Mouse (Mus musculus) thymus, postnatal 4 days (tissue): ENCODE measurements around the gene Gm45785.

Experiments used
- DNase-seq: peaks from one replicate; pipeline ENCODE4 v3.0.0; 2021

The Gm45785 gene

GRCm38 (mm10) chr7:140828171-140828881 is 27.8 kb downstream of the Gm45785 start:
- DNase-seq = no peak

- no peak for DNase-seq
These were observed 33.4 kb downstream of the Gm45785 start for GRCm38 (mm10) chr7:140822731-140823130.

GRCm38 (mm10) chr7:140821653-140822329 is 34.3 kb downstream of the Gm45785 start, which contains the start of gene Zfp941:
TSS of gene Zfp941 (minus strand) at chr7:140822178.
- no peak for DNase-seq

- no peak for DNase-seq
These were observed 34.9 kb downstream of the Gm45785 start for GRCm38 (mm10) chr7:140821305-140821652.

- DNase-seq = no peak
These were observed 36.0 kb downstream of the Gm45785 start for GRCm38 (mm10) chr7:140820173-140820572.

GRCm38 (mm10) chr7:140812850-140813249 is 43.3 kb downstream of the Gm45785 start:
- no peak for DNase-seq

- no peak for DNase-seq
These were observed 44.4 kb downstream of the Gm45785 start for GRCm38 (mm10) chr7:140811714-140812113.

- peak; percentile 30 for DNase-seq
These were observed 45.6 kb downstream of the Gm45785 start for GRCm38 (mm10) chr7:140810496-140810895.

GRCm38 (mm10) chr7:140805704-140806103 is 50.4 kb downstream of the Gm45785 start:
- peak; percentile 68 for DNase-seq

- DNase-seq = no peak
These were observed 53.5 kb downstream of the Gm45785 start for GRCm38 (mm10) chr7:140802629-140803028.

GRCm38 (mm10) chr7:140798212-140798611 is 57.9 kb downstream of the Gm45785 start:
- no peak for DNase-seq

GRCm38 (mm10) chr7:140797619-140798018 is 58.5 kb downstream of the Gm45785 start:
- no peak for DNase-seq

- DNase-seq = no peak
These were observed 62.6 kb downstream of the Gm45785 start for GRCm38 (mm10) chr7:140793541-140793940.

GRCm38 (mm10) chr7:140788053-140788435 is 68.1 kb downstream of the Gm45785 start:
- no peak for DNase-seq

GRCm38 (mm10) chr7:140787406-140788052 is 68.6 kb downstream of the Gm45785 start, which contains the start of gene Syce1:
TSS of gene Syce1 (minus strand) at chr7:140787852.
- DNase-seq = no peak

- no peak for DNase-seq
These were observed 75.6 kb downstream of the Gm45785 start for GRCm38 (mm10) chr7:140780548-140780947.
